Mouse (Mus musculus) heart, embryonic 10.5 days (tissue): ENCODE data around the gene Erbb2. TPM values are rescaled to one million over a fixed set of nuclear protein-coding genes. Genes with fewer than 3 reads are reported as not detected.

Experiments
- polyA plus RNA-seq: library from polyadenylated mRNA; unstranded; fragments of >200 nt; fragmentation: Nextera tagmentation; extraction: Ambion mirVana; gene quantifications from 2 replicates; pipeline ENCODE4 v1.2.1, GENCODE M21; 2016

Gene Erbb2
- polyA plus RNA-seq, 1 experiment from 2014 or later: 47.4 TPM

Other genes with a start within 250 kb of the Erbb2 start
- gene Med1, start 219.2 kb upstream of the Erbb2 start, polyA plus RNA-seq: 43.7 and 51.5 TPM in 2 replicates
- gene Cdk12, start 209.4 kb upstream of the Erbb2 start, polyA plus RNA-seq: 7.9 and 10.9 TPM in 2 replicates
- not detected in 2 replicates for gene Neurod2, start 82.8 kb upstream of the Erbb2 start, polyA plus RNA-seq
- 8.1 and 20.1 TPM in 2 replicates for gene Ppp1r1b, start 64.1 kb upstream of the Erbb2 start, polyA plus RNA-seq
- 51.0 and 53.0 TPM in 2 replicates for gene Stard3, start 54.1 kb upstream of the Erbb2 start, polyA plus RNA-seq
- gene Tcap, start 28.7 kb upstream of the Erbb2 start, polyA plus RNA-seq: 86.0 and 159 TPM in 2 replicates
- gene Pnmt, start 26.0 kb upstream of the Erbb2 start, polyA plus RNA-seq: 5.0 and 5.1 TPM in 2 replicates
- 15.3 and 21.3 TPM in 2 replicates for gene Pgap3, start 12.0 kb upstream of the Erbb2 start, polyA plus RNA-seq
- 98.9 and 103 TPM in 2 replicates for gene Mien1, start 26.5 kb downstream of the Erbb2 start, polyA plus RNA-seq
- gene Grb7, start 33.9 kb downstream of the Erbb2 start, polyA plus RNA-seq: 2.5 and 15.3 TPM in 2 replicates
- 0.04 and 0.22 TPM in 2 replicates for gene Ikzf3, start 133.6 kb downstream of the Erbb2 start, polyA plus RNA-seq
- 0.21 and 0.65 TPM in 2 replicates for gene Zpbp2, start 138.6 kb downstream of the Erbb2 start, polyA plus RNA-seq
- 56.1 and 61.0 TPM in 2 replicates for gene Ormdl3, start 174.9 kb downstream of the Erbb2 start, polyA plus RNA-seq
- not detected in 2 replicates for gene Lrrc3c, start 185.8 kb downstream of the Erbb2 start, polyA plus RNA-seq
- gene Gm12355, start 213.2 kb downstream of the Erbb2 start, polyA plus RNA-seq: 0.71 and 1.0 TPM in 2 replicates
- not detected in 2 replicates for gene Gsdma3, start 213.9 kb downstream of the Erbb2 start, polyA plus RNA-seq
- not detected in 2 replicates for gene Gsdma2, start 234.3 kb downstream of the Erbb2 start, polyA plus RNA-seq